Mouse (Mus musculus) forebrain, embryonic 11.5 days (tissue): ENCODE results near the gene Llgl2. TPM values are rescaled to one million over a fixed set of nuclear protein-coding genes. Genes with fewer than 3 reads are reported as not detected.
A peak's percentile ranks its signal among the peaks of the same experiment; 100 is the strongest.

Source experiments
- ATAC-seq: fragments of 200-750 bp; cut with Nextera tagmentation; replicated peaks from 2 replicates; pipeline ENCODE4 v1.8.0; 2017; ENCODE audit warnings: moderate TSS enrichment; ENCODE audit not compliant: low FRiP score
- DNase-seq: peaks from one replicate; pipeline ENCODE4 v3.0.0-alpha.2; 2017; ENCODE audit warnings: low spot score
- H3K27ac ChIP-seq: fragments of 300-500 bp; sonication (generic); 2 replicates; pipeline ENCODE4 v1.5.1; 2014; ENCODE audit warnings: low read depth, low read length
- H3K27me3 ChIP-seq: fragments of 300-500 bp; sonication (generic); 2 replicates; pipeline ENCODE4 v1.6.1; 2014; ENCODE audit warnings: mild to moderate bottlenecking, low read length, mixed read lengths; ENCODE audit not compliant: control insufficient read depth, insufficient read depth
- H3K36me3 ChIP-seq: fragments of 300-500 bp; sonication (generic); 2 replicates; pipeline ENCODE4 v1.6.1; 2014; ENCODE audit warnings: mild to moderate bottlenecking, low read length, moderate library complexity, mixed read lengths; ENCODE audit not compliant: control insufficient read depth, insufficient read depth
- H3K4me1 ChIP-seq: fragments of 300-500 bp; sonication (generic); replicated peaks from 2 replicates; pipeline ENCODE4 v1.6.1; 2014; ENCODE audit warnings: low read length, mixed read lengths; ENCODE audit not compliant: control insufficient read depth, insufficient read depth
- H3K4me2 ChIP-seq: fragments of 300-500 bp; sonication (generic); 2 replicates; pipeline ENCODE4 v1.6.1; 2014; ENCODE audit warnings: low read depth, mild to moderate bottlenecking, low read length, moderate library complexity, mixed read lengths; ENCODE audit not compliant: severe bottlenecking
- H3K4me3 ChIP-seq: fragments of 300-500 bp; sonication (generic); 2 replicates; pipeline ENCODE4 v1.5.1; 2014; ENCODE audit warnings: low read depth, low read length
- H3K9ac ChIP-seq: fragments of 300-500 bp; sonication (generic); 2 replicates; pipeline ENCODE4 v1.6.1; 2014; ENCODE audit warnings: low read length
- H3K9me3 ChIP-seq: fragments of 300-500 bp; sonication (generic); 2 replicates; pipeline ENCODE4 v1.6.1; 2016; ENCODE audit warnings: low read length, mixed read lengths; ENCODE audit not compliant: control insufficient read depth
- whole genome bisulfite sequencing: fragments of 180-500 bp; shearing (Covaris S2); extraction: QIAGEN DNeasy Blood & Tissue Kit; methylation state at CpG from one replicate; pipeline ENCODE4 v1.1.7; 2014; 5-methylcytosine and 5-hydroxymethylcytosine counted together
- polyA plus RNA-seq: library from polyadenylated mRNA; unstranded; fragments of >200 nt; fragmentation: Nextera tagmentation; extraction: Ambion mirVana; gene quantifications from 2 replicates; pipeline ENCODE4 v1.2.1, GENCODE M21; 2014

The Llgl2 gene
- polyA plus RNA-seq, 1 experiment from 2014 or later = 3.9 TPM

DNA sequence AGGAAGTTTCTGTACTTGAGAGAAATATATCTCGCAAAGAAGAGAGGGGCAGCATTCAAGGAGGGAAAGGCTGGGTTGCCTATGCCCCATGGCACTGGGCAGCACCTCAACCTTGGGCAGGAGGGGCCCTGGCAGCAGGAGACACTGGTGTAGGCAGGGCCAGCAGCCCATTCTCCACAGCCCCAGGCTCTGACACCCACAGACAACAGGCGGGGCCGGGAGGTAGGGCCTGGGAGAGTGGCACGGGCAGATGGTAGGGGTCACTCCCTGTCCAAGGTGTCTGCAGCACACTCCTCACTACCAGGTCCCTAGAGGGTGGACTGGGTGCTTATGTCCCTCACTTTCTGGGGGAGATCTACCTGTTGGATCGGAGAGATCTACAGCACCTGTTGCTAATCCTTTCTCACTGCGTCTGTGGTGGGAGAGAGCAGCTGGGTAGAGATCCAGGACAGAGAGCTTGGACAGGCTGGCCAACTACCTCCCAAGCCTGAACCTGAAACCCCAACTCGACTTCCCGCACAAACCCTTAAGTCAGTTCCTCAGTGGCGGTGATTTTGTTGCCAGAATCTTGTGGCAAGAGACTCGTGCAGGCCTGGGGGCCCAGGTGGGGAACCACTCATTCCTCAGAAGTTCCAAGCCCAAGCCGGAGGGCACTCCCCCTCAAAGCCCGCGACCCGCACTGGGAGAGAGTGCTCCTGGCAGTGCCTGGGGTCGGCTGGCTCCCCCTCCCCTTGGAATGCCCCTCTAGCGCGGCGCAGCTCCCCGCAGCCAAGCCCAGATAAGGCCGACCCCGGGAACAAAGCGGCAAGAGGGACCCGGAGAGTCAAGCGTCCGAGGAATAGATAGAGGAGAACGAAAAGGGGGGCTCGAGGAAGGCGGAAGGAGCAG lies 11.1 kb upstream of the Llgl2 start:
- ATAC-seq (peak; percentile 39), DNase-seq (peak; percentile 83)
- peak overlapping the region; percentile 84 for H3K4me2 ChIP-seq
- H3K9me3 ChIP-seq = no peaks in the 10 kb centered on the region
- WGBS = 4% methylated on average over 28 of the region's 28 CpGs
- no peaks in the 10 kb centered on the region; the same call in 1 of the 2 replicates for H3K36me3 ChIP-seq
- peaks cover 28% of the 10 kb centered on the region for H3K4me1 ChIP-seq
- no peaks in the 10 kb centered on the region for H3K27me3 ChIP-seq
- H3K9ac ChIP-seq = peak overlapping the region; percentile 87
- peak overlapping the region; percentile 91 for H3K4me3 ChIP-seq
- H3K27ac ChIP-seq = peak overlapping the region; percentile 59

GRCm38 (mm10) chr11:115813507-115814296 lies 10.1 kb upstream of the Llgl2 start, which contains the start of gene Caskin2:
Gene Caskin2, minus strand, starts transcription at chr11:115813639.
- H3K9me3 ChIP-seq = no peaks in the 10 kb centered on the region
- peak within 1 kb of the TSS; percentile 91 for H3K4me3 ChIP-seq
- no peaks in the 10 kb centered on the region for H3K27me3 ChIP-seq
- H3K4me1 ChIP-seq = peaks cover 19% of the 10 kb centered on the region
- H3K27ac ChIP-seq = peak within 1 kb of the TSS; percentile 59
- DNase-seq (peak; percentile 100), ATAC-seq (peak; percentile 90)
- H3K4me2 ChIP-seq = peak within 1 kb of the TSS; percentile 84
- no peaks in the 10 kb centered on the region; the same call in 1 of the 2 replicates for H3K36me3 ChIP-seq
- peak within 1 kb of the TSS; percentile 87 for H3K9ac ChIP-seq
- under 1% methylated on average over 44 of the region's 44 CpGs for WGBS

- no peaks in the 10 kb centered on the region for H3K9me3 ChIP-seq
- ATAC-seq = peak; percentile 54
- DNase-seq = peak; percentile 93
- peak within 1 kb of the TSS; percentile 84 for H3K4me2 ChIP-seq
- H3K27ac ChIP-seq = peak within 1 kb of the TSS; percentile 46
- H3K4me1 ChIP-seq = peaks cover 12% of the 10 kb centered on the region
- no peaks in the 10 kb centered on the region for H3K27me3 ChIP-seq
- H3K9ac ChIP-seq = peak within 1 kb of the TSS; percentile 87
- WGBS = under 1% methylated on average over 82 of the region's 84 CpGs
- H3K36me3 ChIP-seq = no peaks in the 10 kb centered on the region; the same call in 1 of the 2 replicates
- H3K4me3 ChIP-seq = peak within 1 kb of the TSS; percentile 91
Measured at GRCm38 (mm10) chr11:115814605-115815450, 9.0 kb upstream of the Llgl2 start, which contains the start of gene Tsen54. Gene Tsen54, plus strand, starts transcription at chr11:115814724.

- H3K36me3 ChIP-seq = no peaks in the 10 kb centered on the region
- no peak overlapping the region for H3K4me2 ChIP-seq
- no peak overlapping the region for H3K9ac ChIP-seq
- WGBS = 91% methylated on average over 5 of the region's 5 CpGs
- no peaks in the 10 kb centered on the region for H3K27me3 ChIP-seq
- H3K27ac ChIP-seq = no peak overlapping the region
- DNase-seq (no peak), ATAC-seq (no peak)
- no peak overlapping the region for H3K4me3 ChIP-seq
- H3K4me1 ChIP-seq = peaks cover 10% of the 10 kb centered on the region
- H3K9me3 ChIP-seq = no peaks in the 10 kb centered on the region
Measured at GRCm38 (mm10) chr11:115817331-115817730, 6.5 kb upstream of the Llgl2 start.

DNA sequence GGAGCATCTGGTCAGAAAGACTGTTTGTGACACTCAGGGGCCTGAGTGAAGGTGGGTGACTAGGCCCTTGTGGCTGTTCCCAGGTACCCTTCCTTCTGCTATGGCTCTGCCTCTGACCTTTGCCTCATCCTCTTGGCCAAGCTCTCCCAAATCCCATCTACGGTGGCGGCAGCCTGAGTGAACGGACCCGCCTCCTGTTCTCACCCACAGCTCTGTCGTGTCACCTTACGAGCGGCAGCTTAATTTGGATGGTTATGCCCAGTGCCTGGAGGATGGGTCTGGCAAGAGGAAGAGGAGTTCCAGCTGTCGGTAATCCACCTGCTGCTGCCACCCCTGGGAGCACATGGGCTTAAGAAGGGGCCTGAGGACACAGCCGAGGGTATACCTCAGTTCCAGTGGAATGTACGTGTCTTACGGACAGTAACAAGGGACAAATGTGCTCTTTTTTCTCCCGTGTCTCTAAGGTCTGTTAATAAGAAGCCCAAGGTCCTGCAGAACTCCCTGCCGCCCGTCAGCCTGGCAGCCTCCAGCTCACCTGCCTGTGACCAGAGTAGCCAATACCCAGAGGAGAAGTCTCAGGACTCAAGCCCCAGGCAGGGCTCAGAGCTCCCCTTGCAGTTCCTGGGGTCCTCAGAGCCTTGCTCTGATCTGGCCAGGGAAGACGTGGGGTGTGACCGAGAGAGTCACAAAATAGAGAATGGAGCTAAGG lies 3.8 kb upstream of the Llgl2 start:
- DNase-seq (no peak), ATAC-seq (no peak)
- H3K4me1 ChIP-seq = peaks cover 6% of the 10 kb centered on the region
- H3K36me3 ChIP-seq = no peaks in the 10 kb centered on the region
- no peak overlapping the region for H3K9ac ChIP-seq
- H3K9me3 ChIP-seq = no peaks in the 10 kb centered on the region
- no peak overlapping the region for H3K4me3 ChIP-seq
- H3K27me3 ChIP-seq = peaks cover 10% of the 10 kb centered on the region
- no peak overlapping the region for H3K4me2 ChIP-seq
- H3K27ac ChIP-seq = no peak overlapping the region
- WGBS = 93% methylated on average over 16 of the region's 16 CpGs

GRCm38 (mm10) chr11:115821001-115821400 lies 2.8 kb upstream of the Llgl2 start:
- Histone ChIP-seq H3K27ac (no peak overlapping the region), H3K27me3 (peaks cover 15% of the 10 kb centered on the region), H3K9ac (no peak overlapping the region), H3K4me3 (no peak overlapping the region), H3K9me3 (no peaks in the 10 kb centered on the region), H3K36me3 (no peaks in the 10 kb centered on the region), H3K4me2 (no peak overlapping the region), H3K4me1 (peaks cover 5% of the 10 kb centered on the region; the same call in 1 of the 2 replicates)
- DNase-seq (no peak), ATAC-seq (no peak)
- 83% methylated on average over 4 of the region's 4 CpGs for WGBS

- H3K27me3 ChIP-seq = peaks cover 17% of the 10 kb centered on the region
- peak overlapping the region; percentile 40 for H3K4me3 ChIP-seq
- peak overlapping the region; percentile 73 for H3K4me2 ChIP-seq
- H3K36me3 ChIP-seq = no peaks in the 10 kb centered on the region
- H3K27ac ChIP-seq = no peak overlapping the region
- H3K4me1 ChIP-seq = peaks cover 5% of the 10 kb centered on the region; the same call in 1 of the 2 replicates
- no peak for DNase-seq
- WGBS = 12% methylated on average over 11 of the region's 11 CpGs
- no peak for ATAC-seq
- H3K9me3 ChIP-seq = no peaks in the 10 kb centered on the region
- H3K9ac ChIP-seq = no peak overlapping the region
Measured at GRCm38 (mm10) chr11:115824813-115825212, 964 bp downstream of the Llgl2 start.
